Mouse (Mus musculus) thymus, adult 2 months (tissue): Measurements from ENCODE around the gene Ephb3.
"Not testable (repeated sequence)": the region's sequence is repeated elsewhere in the genome, so short reads cannot be mapped to it uniquely, and the experiment has no call there.

Experiments used
- CTCF ChIP-seq: fragments of 200-500 bp; IDR thresholded peaks from 2 replicates; pipeline ENCODE4 v1.5.1; 2012; ENCODE audit warnings: mild to moderate bottlenecking, control low read depth, low read length, moderate library complexity, borderline replicate concordance; ENCODE audit not compliant: control insufficient read depth, poor library complexity, insufficient read depth; ENCODE audit errors: extremely low read depth
- POLR2A ChIP-seq: fragments of 200-500 bp; IDR thresholded peaks from 2 replicates; pipeline ENCODE4 v1.6.1; 2012; ENCODE audit warnings: mild to moderate bottlenecking, low read length, control low read depth, moderate library complexity; ENCODE audit not compliant: control insufficient read depth, poor library complexity, insufficient read depth; ENCODE audit errors: extremely low read depth

GRCm38 (mm10) chr16:21165343-21166220, 39.0 kb upstream of the Ephb3 start:
- TF ChIP-seq CTCF, POLR2A: not testable (repeated sequence)
